Mouse (Mus musculus) lung, adult 2 months (tissue): ENCODE measurements around the gene Pvalb.

ENCODE experiments used
- CTCF ChIP-seq: fragments of 200-500 bp; IDR thresholded peaks from 2 replicates; pipeline ENCODE4 v1.5.1; 2011; ENCODE audit warnings: mild to moderate bottlenecking, low read length, control low read depth; ENCODE audit not compliant: insufficient read depth
- POLR2A ChIP-seq: fragments of 200-500 bp; IDR thresholded peaks from 2 replicates; pipeline ENCODE4 v1.6.1; 2011; ENCODE audit warnings: low read depth, mild to moderate bottlenecking, control low read depth, low read length, borderline replicate concordance; ENCODE audit errors: extremely low read depth

GRCm38 (mm10) chr15:78243774-78244173 lies 37.6 kb upstream of the Pvalb start:
- TF ChIP-seq CTCF (no peak), POLR2A (no peak)
